Mouse (Mus musculus) kidney, postnatal 14 days (tissue): ENCODE measurements around the gene Hoxc11.

Experiments
- DNase-seq: peaks from one replicate; pipeline ENCODE4 v3.0.0; 2022; ENCODE audit warnings: mixed read lengths

Gene Hoxc11

DNA sequence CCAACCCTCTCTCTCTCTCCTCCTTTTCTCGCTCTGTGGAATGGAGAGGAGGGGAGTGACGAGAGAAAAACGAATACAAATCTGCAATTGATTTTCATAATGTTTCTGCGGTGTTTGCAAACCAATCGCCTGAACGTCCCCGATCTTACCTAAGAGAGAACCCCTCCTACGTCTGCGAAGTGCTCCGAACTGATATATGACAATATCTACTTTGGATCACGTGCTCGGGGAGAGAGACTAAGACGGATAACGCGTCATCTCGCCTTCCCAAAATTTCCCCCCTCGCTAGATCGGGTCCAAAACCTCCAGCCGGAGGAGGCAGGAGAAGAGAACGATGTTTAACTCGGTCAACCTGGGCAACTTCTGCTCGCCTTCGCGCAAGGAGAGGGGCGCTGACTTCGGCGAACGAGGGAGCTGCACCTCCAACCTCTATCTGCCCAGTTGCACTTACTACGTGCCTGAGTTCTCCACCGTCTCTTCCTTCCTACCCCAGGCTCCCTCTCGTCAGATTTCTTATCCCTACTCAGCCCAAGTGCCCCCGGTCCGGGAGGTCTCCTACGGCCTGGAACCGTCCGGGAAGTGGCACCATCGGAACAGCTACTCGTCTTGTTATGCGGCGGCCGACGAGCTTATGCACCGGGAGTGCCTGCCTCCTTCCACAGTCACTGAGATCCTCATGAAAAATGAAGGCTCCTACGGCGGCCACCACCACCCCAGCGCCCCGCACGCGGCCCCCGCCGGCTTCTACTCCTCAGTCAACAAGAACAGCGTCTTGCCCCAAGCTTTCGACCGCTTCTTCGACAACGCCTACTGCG lies at the start of gene Hoxc11:
Gene Hoxc11 (plus strand): TSS at position 236 of the 815 bp plus-strand sequence.
- DNase-seq: no peak

DNA sequence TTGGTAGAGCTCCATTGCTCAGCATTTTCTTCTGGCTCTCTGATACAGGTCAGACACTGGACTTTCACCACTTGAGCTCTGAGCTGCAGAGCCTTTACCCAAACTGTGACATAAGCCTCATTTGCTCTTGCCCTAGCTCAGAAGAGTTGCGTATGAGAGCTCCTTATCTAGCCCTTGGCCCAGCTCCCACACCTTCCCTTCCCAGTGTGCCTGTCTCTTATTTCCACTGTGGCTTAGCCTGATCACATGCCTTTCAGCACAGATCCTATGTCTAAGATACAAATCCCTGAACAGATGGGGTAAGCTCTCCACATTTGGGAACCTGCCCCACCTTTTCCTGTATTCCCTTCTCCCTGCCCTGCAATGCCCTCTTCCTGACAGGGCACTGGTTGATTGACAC lies 49.3 kb upstream of the Hoxc11 start:
- no peak for DNase-seq

DNA sequence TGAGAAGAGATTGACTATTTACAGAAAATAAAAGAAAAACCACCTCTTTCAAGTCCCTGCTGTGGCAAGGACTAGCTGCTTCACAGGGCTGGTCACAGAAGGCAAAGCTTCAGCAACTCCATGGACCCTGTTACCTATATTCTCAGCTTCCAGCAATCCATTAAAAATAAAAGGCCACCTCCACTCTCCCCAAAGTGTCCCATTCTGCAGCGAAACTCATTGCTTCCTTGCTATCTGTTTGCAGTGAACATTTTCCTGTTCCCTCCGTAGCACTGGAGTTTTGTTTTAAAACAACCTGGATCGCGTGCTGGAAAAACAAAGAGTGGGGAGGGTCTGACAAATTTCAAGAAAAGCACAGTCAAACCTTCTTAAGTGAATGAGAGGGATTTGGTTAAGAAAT lies 44.7 kb upstream of the Hoxc11 start:
- no peak for DNase-seq

DNA sequence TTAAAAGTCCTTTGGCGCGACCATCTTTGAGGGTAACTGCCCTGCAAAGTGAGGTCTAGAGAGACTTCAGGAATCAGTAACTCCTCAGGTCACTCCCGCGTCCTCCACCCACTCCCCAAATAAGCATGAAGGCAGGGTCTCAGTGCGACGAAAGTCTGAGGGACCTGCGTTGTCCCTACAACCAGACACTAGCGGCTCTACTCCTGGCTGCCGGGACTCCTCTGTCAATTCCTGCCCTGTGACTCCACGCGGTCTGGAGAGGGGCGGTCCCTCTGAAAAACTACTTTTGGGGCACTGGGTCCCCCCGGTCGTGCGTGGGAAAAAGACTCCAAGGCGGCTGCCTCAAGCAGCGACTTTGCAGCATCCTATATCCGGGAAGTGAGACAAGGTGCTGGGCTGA lies 44.2 kb upstream of the Hoxc11 start:
- no peak for DNase-seq

DNA sequence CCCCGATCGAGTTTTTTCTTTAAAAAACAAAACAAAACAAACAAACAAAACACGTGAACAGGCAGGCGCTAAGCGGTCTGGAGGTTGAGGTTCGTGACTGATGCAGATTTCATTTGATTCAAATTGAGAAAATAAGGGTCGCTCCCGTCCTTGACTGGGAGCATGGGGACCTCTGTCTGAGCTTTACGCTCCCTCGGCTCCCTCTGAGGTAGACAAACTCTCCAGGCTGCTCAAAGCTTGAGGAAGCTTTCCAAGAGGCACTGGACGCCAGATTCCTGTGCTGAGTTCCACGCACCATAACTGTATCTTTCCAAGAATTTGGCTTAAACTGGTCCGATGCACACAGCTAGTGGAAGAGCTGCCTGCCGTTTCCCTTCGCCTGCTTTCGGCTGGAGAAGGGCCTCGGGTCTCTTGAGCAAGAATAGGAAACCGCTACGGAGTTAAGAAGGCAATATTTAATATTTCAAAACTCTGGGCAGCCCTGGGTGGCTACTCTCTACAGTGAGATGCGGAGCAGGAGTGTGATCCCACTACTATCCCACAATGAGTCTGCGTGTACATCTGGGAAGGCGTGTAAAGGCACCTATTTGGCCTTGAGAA lies 43.6 kb upstream of the Hoxc11 start:
- DNase-seq: no peak

DNA sequence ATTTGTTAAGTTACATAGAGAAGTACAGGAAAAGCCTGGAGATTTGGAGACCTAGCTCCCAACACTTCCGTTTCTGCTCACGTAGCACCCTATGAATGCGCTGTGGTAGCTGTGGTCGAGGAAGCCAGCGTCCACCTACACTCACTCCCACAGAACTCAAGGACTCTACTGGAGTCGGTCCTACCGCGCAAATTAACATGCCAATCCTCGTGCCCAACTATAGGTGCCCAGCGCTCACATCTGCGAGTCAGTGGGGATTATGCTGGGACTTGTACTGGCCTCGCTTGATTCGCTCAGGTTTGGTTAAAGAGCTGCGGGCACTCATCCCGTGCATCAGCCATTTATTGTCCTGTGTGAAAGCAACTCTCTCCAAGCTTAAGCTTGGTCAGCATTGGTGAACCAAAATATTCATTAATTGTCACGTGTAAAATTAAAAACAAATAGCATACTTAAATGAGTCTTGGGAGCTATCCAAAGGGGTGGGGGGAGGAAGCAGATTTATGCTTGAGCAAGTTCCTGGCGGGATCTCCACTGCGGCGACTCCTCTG lies 41.1 kb upstream of the Hoxc11 start:
- no peak for DNase-seq

DNA sequence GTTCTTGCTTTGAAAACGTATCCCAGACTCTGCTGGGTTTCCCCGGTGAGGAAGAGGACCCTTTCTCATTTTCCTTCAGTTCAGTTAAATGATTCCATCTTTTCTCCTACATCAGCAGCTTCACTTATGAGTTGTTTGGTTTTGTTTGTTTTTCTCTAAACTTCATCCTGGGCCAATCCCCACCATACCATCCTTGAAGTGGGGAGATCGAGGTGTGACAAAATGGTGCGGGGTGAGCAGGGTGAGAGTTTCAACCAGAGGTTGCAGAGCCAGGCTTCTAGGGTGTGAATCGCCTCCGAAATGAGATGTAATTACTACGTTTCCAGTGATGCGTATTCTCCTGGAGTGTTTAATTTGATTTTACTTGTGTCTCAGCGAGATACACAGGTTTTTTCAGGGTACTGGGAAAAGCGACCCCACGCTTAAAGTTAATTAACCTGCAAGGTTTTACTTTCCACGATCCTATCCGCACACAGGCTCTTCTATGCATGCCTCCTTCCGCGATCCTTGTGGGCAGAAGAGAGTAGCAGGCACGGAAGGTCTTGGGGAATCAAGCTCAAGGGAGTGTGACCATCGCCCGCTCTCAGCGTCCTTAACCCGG lies 36.2 kb upstream of the Hoxc11 start:
- no peak for DNase-seq

DNA sequence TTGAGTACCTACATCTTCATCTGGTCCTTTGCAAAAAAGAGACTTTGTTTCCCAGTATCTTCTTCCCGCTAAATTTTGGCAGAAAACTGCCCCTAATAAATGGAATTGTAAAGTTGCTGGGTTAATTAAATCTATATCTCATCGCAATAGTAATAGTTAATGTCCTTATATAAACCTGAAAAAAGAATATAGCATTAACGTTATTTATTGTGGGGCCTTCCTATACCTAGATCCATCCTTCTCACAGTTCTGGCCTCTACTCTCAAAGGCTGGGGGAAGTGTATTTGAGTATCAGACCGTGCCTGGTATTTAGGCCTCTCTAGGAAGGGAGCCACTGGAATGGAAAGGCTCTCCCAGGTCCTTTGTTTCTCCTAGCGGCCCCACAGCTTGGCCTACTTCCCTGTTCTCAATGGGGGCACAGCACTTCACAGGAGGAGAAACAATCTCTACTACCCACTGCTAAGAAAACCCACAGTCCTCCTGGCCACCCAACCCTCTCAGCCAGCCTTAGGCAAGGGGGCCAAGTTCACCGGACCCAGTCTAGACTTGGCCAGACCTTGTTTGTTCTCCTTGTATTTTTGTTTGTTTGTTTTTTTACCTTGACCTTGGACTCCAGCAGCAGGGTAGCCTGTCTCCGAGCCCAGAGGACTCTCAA lies 35.5 kb upstream of the Hoxc11 start:
- no peak for DNase-seq

DNA sequence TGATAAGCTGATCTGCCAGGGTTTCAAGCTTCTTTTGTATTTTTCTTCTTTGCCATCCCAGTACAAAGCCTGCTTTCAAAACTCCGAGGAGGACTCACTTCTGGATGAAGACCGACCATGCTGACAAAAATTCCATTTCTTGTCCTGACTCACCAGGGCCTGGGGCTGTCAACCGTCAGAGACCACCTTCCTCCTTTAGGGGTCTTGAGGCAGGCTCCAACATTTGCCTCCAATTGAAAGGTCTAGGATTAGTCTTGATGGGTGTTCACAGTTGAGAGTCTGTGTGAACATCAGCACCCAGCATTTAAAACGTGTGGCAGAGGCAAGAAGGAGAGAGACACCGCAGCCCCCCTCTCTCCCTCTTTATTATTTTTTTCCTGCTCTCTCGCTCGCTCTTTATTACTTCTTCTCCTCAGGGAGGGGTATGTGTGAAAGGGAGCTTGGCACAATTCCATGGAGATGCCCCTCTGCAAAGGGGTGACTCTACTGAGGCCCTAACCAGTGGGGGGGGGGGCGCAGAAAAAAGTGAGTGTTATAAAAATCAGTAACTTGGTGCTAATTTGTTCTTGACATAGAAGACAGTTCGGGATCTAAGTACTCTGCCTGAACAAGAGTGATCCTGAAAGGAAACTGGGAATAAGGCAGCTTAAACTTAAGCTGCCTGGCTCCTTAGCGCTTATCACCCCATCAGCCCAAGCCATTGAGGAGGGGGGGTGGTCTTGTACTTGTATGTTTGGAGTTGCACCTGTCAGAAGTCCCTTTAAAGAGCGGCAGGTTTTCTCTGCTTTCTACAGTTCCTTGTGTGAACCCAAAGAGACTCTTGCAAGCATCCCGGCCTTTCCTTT lies 34.7 kb upstream of the Hoxc11 start:
- no peak for DNase-seq

DNA sequence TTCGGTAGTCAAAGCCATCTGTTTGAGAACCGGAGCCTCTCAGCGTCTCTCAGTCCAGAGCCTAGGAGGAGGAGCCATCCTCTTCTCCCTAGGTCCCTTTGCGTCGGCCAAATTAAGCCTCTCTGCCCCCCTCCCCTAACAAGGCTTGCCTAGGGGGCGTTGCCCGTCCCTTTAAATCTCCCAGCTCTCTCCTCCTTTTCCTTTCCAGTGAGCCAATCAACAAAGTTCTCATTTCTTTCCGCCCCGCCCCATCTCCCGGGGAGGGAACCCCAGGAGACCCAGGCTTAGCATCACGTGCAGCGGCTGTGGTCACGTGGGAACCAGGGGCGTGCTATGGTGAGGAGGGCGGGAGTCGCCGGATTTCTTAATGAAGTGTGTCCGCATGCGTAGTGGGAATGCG lies 33.6 kb upstream of the Hoxc11 start:
- peak; percentile 82 for DNase-seq

DNA sequence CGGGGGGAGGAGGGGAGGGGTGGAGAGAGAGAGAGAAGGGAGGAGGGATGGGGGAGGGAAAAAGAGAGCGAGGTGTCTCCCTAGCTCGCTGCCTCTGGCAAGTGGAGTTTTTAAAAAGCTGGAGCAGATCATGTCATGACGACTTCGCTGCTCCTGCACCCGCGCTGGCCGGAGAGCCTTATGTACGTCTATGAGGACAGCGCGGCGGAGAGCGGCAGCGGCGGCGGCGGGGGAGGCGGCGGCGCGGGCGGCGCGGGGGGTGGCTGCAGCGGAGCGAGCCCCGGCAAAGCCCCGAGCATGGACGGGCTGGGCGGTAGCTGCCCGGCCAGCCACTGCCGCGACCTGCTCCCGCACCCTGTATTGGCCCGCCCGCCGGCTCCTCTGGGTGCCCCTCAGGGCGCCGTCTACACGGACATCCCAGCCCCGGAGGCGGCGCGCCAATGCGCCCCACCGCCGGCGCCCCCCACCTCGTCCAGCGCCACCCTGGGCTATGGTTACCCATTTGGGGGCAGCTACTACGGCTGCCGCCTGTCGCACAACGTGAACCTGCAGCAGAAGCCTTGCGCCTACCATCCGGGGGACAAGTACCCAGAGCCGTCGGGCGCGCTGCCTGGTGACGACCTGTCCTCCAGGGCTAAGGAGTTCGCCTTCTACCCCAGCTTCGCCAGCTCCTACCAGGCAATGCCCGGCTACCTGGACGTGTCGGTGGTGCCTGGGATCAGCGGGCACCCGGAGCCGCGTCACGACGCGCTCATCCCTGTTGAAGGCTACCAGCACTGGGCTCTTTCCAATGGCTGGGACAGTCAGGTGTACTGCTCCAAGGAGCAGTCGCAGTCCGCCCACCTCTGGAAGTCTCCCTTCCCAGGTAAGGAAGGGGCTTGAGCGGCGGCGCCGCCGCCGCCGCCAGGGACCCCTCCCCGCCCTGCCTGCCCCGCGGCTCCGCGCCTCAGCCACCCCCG lies 32.9 kb upstream of the Hoxc11 start, which contains the start of gene Hoxc13:
Gene Hoxc13 (plus strand): TSS at position 51 of the 959 bp plus-strand sequence.
- DNase-seq: no peak

DNA sequence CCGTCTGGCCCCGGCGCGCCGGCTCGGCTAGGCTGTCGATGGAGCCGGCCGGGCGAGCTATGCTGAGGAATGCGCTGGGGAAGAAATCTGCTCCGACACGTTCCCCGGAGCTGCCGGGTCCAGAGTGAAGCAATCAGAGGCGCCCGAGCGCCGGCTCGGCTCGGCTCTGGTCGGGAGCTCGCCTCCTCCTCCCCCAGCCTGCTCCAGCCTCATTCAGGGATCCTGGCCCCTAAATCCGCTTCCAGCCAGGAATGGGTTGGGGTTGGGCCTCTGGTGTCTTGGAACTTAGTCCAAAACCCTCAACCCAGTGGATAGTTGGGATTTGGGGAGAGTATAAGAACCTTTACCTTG lies 32.2 kb upstream of the Hoxc11 start:
- DNase-seq: peak; percentile 49

DNA sequence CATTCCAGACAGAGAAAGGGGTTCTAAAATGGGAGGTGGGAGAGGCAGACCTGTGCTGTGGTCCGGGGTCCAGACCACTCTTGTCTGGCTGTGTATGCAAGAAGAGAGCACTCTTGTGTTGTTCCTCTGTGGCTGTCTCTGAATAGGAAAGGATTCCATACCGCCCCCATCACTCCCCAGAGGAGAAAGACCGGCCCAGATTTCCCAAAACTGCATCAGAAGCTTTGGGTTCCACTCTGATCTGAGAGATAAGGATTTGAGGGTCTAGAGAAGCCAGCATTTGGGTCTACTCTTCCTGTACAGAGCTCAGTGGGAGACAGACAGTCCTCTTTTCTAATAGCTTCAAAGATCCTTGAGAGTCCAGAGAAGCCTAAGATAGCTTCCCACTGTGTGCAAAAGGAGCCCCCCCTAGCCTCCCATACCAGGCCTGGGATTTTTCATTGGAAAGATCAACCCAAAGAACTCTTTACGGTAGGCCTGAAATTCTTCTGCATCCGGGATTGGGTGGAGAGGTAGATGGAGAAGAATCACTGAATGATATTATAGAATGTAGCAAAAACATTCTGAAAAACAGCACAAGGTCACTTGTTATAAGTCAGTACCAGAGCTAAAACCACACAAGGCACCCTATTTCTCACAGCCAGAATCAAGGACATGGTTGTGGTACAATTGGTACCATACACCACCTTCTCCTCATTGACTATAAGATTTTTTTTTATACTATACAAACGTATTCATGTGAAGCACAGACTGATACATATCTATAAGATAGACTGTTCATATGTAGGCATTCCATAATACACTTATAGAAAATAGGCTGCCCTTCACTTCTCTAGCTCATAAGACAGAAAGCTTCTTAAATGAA lies 31.4 kb upstream of the Hoxc11 start:
- no peak for DNase-seq

DNA sequence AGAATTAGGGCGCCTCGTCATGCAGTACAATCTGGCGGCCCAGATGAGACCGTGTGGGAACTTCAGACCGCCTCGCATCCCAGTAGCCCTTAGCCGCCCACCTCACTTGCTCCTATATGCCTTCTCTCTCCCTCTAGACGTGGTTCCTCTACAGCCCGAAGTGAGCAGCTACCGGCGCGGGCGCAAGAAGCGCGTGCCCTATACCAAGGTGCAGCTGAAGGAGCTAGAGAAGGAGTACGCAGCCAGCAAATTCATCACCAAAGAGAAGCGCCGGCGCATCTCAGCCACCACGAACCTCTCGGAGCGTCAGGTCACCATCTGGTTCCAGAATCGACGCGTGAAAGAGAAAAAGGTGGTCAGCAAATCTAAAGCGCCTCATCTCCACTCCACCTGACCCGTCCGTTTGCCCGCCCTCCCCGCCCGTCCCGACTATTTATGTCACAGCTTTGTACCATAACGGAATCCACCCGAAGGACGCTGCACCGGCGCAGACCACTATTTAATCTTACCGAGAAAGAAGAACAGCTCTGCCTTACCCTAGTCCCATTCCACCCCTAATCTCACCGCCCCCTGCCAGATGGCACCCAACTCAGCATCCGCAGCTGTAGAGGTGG lies 27.1 kb upstream of the Hoxc11 start:
- DNase-seq: no peak

DNA sequence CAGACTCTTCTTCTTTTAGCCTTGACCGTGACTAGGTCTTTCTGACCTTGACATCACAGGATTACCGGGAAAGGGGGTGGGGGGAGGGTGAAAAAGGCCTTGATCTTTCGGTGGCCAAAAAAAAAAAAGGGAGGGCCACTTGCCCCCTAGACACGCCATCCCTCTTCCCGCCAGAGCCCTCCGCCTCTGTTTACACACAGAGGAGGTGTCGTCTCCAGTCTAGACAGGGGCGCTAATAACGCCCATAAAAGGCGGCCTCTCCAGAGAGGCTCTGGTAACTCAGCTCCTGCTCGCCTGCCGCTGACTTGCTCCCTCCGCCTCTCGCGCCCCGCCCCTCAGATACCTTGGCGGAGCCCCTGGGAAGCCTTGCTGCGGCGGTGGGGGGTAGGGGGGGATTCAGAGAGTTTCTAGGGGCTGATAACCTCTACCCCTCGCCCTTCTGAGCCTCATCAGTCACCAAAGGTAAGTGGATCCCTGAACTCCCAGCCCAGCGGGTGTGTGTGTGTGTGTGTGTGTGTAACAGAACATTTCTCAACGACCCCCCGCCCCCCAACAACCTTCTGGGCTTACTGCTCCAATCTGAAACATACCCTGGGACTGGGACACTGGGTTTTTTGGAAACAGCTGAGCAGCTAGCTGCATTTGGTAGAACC lies 22.4 kb upstream of the Hoxc11 start:
- no peak for DNase-seq

DNA sequence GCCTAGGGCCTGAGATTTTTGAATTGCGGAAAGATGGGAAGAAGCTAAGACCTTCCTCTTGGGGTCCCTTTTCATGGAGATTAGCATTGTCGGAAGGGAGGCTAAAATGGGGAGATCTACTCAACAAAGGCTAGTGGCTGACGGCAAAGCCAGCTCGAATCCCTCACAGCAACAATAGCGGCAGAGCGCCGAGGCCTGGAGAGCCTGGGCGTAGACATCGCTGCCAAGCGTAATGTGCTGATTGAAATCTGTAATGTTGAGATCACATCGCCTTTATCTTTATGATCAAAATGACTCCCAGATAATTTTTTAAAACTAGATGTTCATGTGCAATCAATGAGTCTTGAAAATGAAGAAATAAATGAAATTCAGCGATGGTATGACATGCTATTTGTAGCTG lies 19.8 kb upstream of the Hoxc11 start:
- no peak for DNase-seq

DNA sequence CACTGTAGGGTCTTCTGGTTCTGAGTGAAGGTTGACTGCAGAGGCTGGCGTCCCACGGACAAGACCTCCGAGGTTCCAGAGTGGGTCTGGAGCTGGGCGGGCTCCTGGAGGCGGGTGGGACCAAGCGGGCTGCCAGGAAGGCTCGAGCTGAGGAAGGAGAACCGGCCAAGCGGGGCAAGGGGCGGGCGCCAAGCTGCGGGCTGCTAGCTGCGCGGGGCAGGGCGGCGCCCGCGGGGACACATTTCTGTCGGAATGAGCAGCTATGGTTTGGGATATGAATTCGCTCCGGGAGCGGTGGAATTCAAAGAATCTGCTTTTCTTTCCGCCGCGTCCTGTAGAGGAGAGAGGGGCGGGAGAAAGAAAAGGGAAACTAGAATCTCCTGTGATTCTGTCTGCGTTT lies 19.3 kb upstream of the Hoxc11 start:
- DNase-seq: no peak

DNA sequence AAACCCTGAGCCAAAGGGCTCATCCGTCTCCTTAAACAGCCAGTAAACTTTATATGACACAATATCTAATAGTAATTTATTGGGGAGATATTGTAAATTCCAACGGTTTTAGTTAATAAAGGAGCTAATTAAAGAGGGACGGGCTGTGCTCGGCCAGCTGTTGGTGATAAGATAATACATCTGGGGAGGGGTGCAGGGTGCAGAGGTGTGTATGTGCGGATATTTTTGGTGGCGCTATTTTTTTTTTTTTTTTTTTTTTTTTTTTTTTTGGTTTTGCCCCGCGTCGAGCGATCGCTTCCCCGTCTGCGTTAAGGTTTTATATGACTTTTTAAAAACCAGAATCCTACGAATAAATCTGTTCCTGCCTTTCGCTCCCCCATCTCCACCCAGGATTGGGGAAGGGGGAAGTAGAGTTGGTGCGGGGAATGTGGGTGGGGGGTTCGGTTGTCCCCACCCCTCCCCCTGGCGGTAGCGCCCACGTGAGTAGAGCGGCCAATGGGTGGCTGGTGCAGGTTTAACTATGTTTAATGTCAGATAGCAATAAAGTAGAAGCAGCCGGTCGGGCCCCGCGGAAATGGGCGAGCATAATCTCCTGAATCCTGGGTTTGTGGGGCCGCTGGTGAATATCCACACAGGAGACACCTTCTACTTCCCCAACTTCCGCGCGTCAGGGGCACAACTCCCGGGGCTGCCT lies 17.8 kb upstream of the Hoxc11 start, which contains the start of gene Hoxc12:
Gene Hoxc12 (plus strand): TSS at position 479 of the 694 bp plus-strand sequence.
- no peak for DNase-seq
